8 mouse cellular contexts compared by ENCODE assay signal in genomic region chr7:89338350-89339141, GRCm38 (mm10).
A peak's percentile ranks its signal among the peaks of the same experiment; 100 is the strongest.
DNase-seq lines count a peak whose midpoint lies in the region; ATAC-seq and TF ChIP-seq lines count a peak whose summit lies in the region.

No protein-coding gene starts in this region.

- no peak for TF ChIP-seq POLR2A in limb, embryonic 14.5 days (IDR thresholded peaks at IDR 0.05; ENCODE audit: borderline replicate concordance, extremely low read depth, insufficient read depth, insufficient read length)

- peak overlapping the region; percentile 90 for H3K4me2 ChIP-seq in embryonic facial prominence, embryonic 13.5 days
- peak overlapping the region; percentile 90 for H3K4me2 ChIP-seq in limb, embryonic 14.5 days (replicated peaks; ENCODE audit: low read depth, low read length, severe bottlenecking)
- peak overlapping the region; percentile 56 for H3K4me2 ChIP-seq in midbrain, postnatal 0 days (ENCODE audit: low read depth, low read length, poor library complexity, severe bottlenecking)

- no peaks in the 10 kb centered on the region for H3K27me3 ChIP-seq in embryonic facial prominence, embryonic 13.5 days
- H3K27me3 ChIP-seq in limb, embryonic 14.5 days (ENCODE audit: control insufficient read depth, insufficient read depth, low read length) = no peaks in the 10 kb centered on the region
- no peaks in the 10 kb centered on the region for H3K27me3 ChIP-seq in midbrain, postnatal 0 days (ENCODE audit: insufficient read depth, low read length)

- under 1% methylated on average over 57 of the region's 57 CpGs for WGBS in embryonic facial prominence, embryonic 13.5 days
- WGBS in limb, embryonic 14.5 days = under 1% methylated on average over 45 of the region's 57 CpGs
- under 1% methylated on average over 47 of the region's 57 CpGs for WGBS in midbrain, postnatal 0 days

- no peaks in the 10 kb centered on the region for H3K36me3 ChIP-seq in embryonic facial prominence, embryonic 13.5 days
- H3K36me3 ChIP-seq in limb, embryonic 14.5 days (ENCODE audit: control insufficient read depth, insufficient read depth, low read length) = no peaks in the 10 kb centered on the region
- H3K36me3 ChIP-seq in midbrain, postnatal 0 days (ENCODE audit: insufficient read depth, low read length) = no peaks in the 10 kb centered on the region

- H3K27ac ChIP-seq in embryonic facial prominence, embryonic 13.5 days = peak overlapping the region; percentile 76
- H3K27ac ChIP-seq in limb, embryonic 14.5 days (replicated peaks; ENCODE audit: low read depth, low read length) = peak overlapping the region; percentile 65
- H3K27ac ChIP-seq in midbrain, postnatal 0 days (ENCODE audit: low read depth, low read length) = peak overlapping the region; percentile 90

- H3K4me1 ChIP-seq in embryonic facial prominence, embryonic 13.5 days = peaks cover 21% of the 10 kb centered on the region
- peaks cover 20% of the 10 kb centered on the region for H3K4me1 ChIP-seq in limb, embryonic 14.5 days (ENCODE audit: control insufficient read depth, insufficient read depth, low read length)
- H3K4me1 ChIP-seq in midbrain, postnatal 0 days (ENCODE audit: insufficient read depth, low read length) = peaks cover 6% of the 10 kb centered on the region; the same call in 1 of the 2 replicates

- no peaks in the 10 kb centered on the region for H3K9me3 ChIP-seq in embryonic facial prominence, embryonic 13.5 days
- H3K9me3 ChIP-seq in limb, embryonic 14.5 days (ENCODE audit: control insufficient read depth, low read length) = no peaks in the 10 kb centered on the region
- no peaks in the 10 kb centered on the region for H3K9me3 ChIP-seq in midbrain, postnatal 0 days (ENCODE audit: low read length)

- peak; percentile 83 for ATAC-seq in embryonic facial prominence, embryonic 13.5 days (ENCODE audit: insufficient number of reproducible peaks, insufficient read depth, low FRiP score, low TSS enrichment, low read depth)
- peak; percentile 94 for ATAC-seq in limb, embryonic 14.5 days (ENCODE audit: low FRiP score, low read depth)
- peak; percentile 96 for ATAC-seq in midbrain, postnatal 0 days (ENCODE audit: low FRiP score)

- no peak for TF ChIP-seq CTCF in midbrain, postnatal 0 days (IDR thresholded peaks at IDR 0.05)

- peak; percentile 94 for DNase-seq in 3134 (ENCODE audit: extremely low read depth, insufficient read length, low spot score)
- peak; percentile 96 to 98 for DNase-seq in adrenal gland, postnatal 36 days
- DNase-seq in heart, adult 8-10 months (ENCODE audit: low spot score) = peak; percentile 93
- DNase-seq in kidney, adult 9 months = peak; percentile 96
- DNase-seq in limb, embryonic 14.5 days (ENCODE audit: low spot score) = peak; percentile 78
- DNase-seq in midbrain, postnatal 0 days (ENCODE audit: low spot score) = peak; percentile 88
- DNase-seq in spleen, postnatal 14 days (ENCODE audit: low spot score in 2 of 2) = peak; percentile 85 to 88

- H3K9ac ChIP-seq in embryonic facial prominence, embryonic 13.5 days = peak overlapping the region; percentile 96
- peak overlapping the region; percentile 87 for H3K9ac ChIP-seq in limb, embryonic 14.5 days (ENCODE audit: low read depth, low read length, severe bottlenecking)
- H3K9ac ChIP-seq in midbrain, postnatal 0 days (replicated peaks; ENCODE audit: low read length, poor library complexity, severe bottlenecking) = peak overlapping the region; percentile 94

- H3K4me3 ChIP-seq in embryonic facial prominence, embryonic 13.5 days = peak overlapping the region; percentile 94
- peak overlapping the region; percentile 92 for H3K4me3 ChIP-seq in limb, embryonic 14.5 days (replicated peaks; ENCODE audit: low read length)
- H3K4me3 ChIP-seq in midbrain, postnatal 0 days (ENCODE audit: low read depth, low read length) = peak overlapping the region; percentile 100

Comparison
In these comparisons a context has a peak if more than half of its experiments do, and no peak if none do; other contexts are left out.
1. Peak in every context shown above with its lines: DNase-seq, ATAC-seq, H3K4me3 ChIP-seq and H3K27ac ChIP-seq.